Mouse (Mus musculus): Measurements from ENCODE around the gene Ccdc50. TPM values are rescaled to one million over a fixed set of nuclear protein-coding genes. Genes with fewer than 3 reads are reported as not detected.

Gene Ccdc50
- polyA plus RNA-seq, 1 experiment from 2014 or later, result 86.1 TPM

- H3K36me3 ChIP-seq (ENCODE audit: control insufficient read depth, insufficient read depth, low read length), result no peaks in the 10 kb centered on the region
- H3K27me3 ChIP-seq (ENCODE audit: control insufficient read depth, insufficient read depth, low read length), result no peaks in the 10 kb centered on the region
- ATAC-seq (ENCODE audit: low FRiP score, low TSS enrichment), result peak; percentile 7; the same call in 1 of the 2 replicates
- WGBS, result 27% methylated on average over 7 of the region's 7 CpGs
- peak overlapping the region; percentile 70 for H3K4me2 ChIP-seq (replicated peaks; ENCODE audit: low read depth, low read length)
- peak overlapping the region; percentile 90 for H3K4me3 ChIP-seq (ENCODE audit: low read length)
- no peaks in the 10 kb centered on the region for H3K9me3 ChIP-seq (ENCODE audit: control insufficient read depth, low read length)
- peak overlapping the region; percentile 95 for H3K27ac ChIP-seq (ENCODE audit: low read depth, low read length)
- peak overlapping the region; percentile 98 for H3K9ac ChIP-seq (ENCODE audit: low read depth, low read length)
- peaks cover 9% of the 10 kb centered on the region; the same call in 1 of the 2 replicates for H3K4me1 ChIP-seq (ENCODE audit: control insufficient read depth, insufficient read depth, low read length)
Observed at GRCm38 (mm10) chr16:27389534-27390282, 1.0 kb downstream of the Ccdc50 start.

DNA sequence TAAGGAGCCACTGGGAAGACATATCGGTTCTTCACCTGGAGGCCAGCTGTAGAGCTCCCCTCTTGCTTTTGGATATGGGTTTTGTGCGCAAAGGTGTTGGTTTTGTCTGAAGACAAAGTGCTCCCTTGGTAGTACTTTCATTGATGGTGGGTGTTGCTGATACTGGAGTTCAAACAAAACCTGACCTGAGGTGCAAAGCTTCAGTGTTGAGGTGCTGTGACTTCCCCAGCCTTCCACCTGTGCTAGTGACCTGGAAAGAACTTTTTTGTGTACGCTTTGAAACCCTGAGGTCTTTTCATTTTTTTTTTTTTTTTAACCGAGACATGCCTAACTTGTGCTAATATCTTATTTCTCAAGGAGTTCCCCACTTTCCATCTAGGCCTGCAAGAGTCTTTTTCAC lies 1.6 kb downstream of the Ccdc50 start:
- no peak overlapping the region for H3K9ac ChIP-seq (ENCODE audit: low read depth, low read length)
- H3K4me1 ChIP-seq (ENCODE audit: control insufficient read depth, insufficient read depth, low read length), result peaks cover 9% of the 10 kb centered on the region; the same call in 1 of the 2 replicates

DNA sequence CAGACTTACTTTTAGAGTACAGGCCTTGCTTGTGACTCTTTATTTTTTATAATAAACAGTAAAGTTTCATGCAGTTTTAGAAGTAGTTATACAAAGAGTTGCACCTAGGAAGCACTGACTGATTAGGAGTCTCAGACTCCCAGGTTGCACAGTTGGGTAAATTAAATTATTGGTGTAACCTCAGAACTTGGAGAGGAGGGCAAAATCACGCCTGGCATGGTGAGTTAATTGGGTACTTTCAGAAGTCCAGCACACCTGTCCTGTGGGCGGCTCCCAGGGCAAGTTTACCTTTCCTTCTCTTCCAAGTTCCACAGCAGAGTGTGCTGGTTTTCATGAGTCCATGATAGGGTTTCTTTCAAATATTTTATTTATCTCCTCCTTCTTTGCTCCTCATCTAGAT lies 3.2 kb downstream of the Ccdc50 start:
- Histone ChIP-seq H3K36me3 (ENCODE audit: control insufficient read depth, insufficient read depth, low read length) (no peaks in the 10 kb centered on the region), H3K4me2 (replicated peaks; ENCODE audit: low read depth, low read length) (no peak overlapping the region), H3K9ac (ENCODE audit: low read depth, low read length) (no peak overlapping the region), H3K4me3 (ENCODE audit: low read length) (no peak overlapping the region), H3K27ac (ENCODE audit: low read depth, low read length) (no peak overlapping the region), H3K27me3 (ENCODE audit: control insufficient read depth, insufficient read depth, low read length) (no peaks in the 10 kb centered on the region), H3K9me3 (ENCODE audit: control insufficient read depth, low read length) (no peaks in the 10 kb centered on the region), H3K4me1 (ENCODE audit: control insufficient read depth, insufficient read depth, low read length) (peaks cover 9% of the 10 kb centered on the region; the same call in 1 of the 2 replicates)
- ATAC-seq (ENCODE audit: low FRiP score, low TSS enrichment), result no peak
- WGBS, result 86% methylated on average over 2 of the region's 2 CpGs

More for the DNA sequence above, 1.6 kb downstream of the Ccdc50 start:
- Histone ChIP-seq H3K4me2 (replicated peaks; ENCODE audit: low read depth, low read length) (peak overlapping the region; percentile 70), H3K27me3 (ENCODE audit: control insufficient read depth, insufficient read depth, low read length) (no peaks in the 10 kb centered on the region), H3K4me3 (ENCODE audit: low read length) (peak overlapping the region; percentile 90; the same call in 1 of the 2 replicates), H3K9me3 (ENCODE audit: control insufficient read depth, low read length) (no peaks in the 10 kb centered on the region), H3K36me3 (ENCODE audit: control insufficient read depth, insufficient read depth, low read length) (no peaks in the 10 kb centered on the region), H3K27ac (ENCODE audit: low read depth, low read length) (no peak overlapping the region)
- no peak for ATAC-seq (ENCODE audit: low FRiP score, low TSS enrichment)
- WGBS, result 85% methylated on average over 4 of the region's 4 CpGs

DNA sequence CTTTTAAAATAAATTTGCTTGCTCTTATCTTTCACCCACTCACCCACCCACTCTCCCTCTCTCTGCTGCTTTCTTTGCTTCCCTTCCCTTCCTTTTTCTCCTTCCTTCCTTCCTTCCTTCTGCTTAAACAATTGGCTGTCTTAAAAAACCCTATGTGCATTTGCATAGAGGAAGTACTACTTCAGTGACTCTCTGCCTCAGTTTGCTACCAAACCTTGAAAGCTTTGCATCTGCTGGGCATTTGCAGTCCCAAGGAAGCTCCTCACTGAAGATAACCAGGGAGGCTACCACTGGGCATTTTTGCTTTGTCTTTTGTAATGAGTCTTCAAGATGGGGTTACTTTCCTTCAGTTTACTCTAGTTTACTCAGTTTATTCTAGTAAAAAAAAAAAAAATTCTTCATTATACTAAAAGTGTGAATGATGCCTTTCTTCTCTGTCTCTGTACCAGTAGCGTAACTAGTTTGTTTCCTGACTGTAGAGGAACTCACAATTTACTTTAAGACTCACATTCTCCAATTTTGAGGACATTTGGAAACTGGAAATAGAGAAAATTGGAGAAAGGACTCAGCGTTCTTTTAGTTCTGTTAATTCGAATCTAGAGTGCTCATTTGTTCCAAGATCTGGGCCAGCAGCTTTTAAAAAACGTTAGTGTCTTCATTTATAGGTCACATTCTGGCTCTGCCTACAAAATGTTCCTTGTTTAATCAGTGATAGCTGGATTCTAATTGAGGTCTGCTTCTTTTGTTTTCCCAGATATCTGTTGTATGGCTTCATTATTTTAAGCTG lies 6.8 kb downstream of the Ccdc50 start:
- no peak for ATAC-seq (ENCODE audit: low FRiP score, low TSS enrichment)
- Histone ChIP-seq H3K27ac (ENCODE audit: low read depth, low read length) (no peak overlapping the region), H3K9ac (ENCODE audit: low read depth, low read length) (no peak overlapping the region), H3K36me3 (ENCODE audit: control insufficient read depth, insufficient read depth, low read length) (no peaks in the 10 kb centered on the region), H3K9me3 (ENCODE audit: control insufficient read depth, low read length) (no peaks in the 10 kb centered on the region), H3K27me3 (ENCODE audit: control insufficient read depth, insufficient read depth, low read length) (no peaks in the 10 kb centered on the region), H3K4me1 (ENCODE audit: control insufficient read depth, insufficient read depth, low read length) (no peaks in the 10 kb centered on the region), H3K4me2 (replicated peaks; ENCODE audit: low read depth, low read length) (no peak overlapping the region), H3K4me3 (ENCODE audit: low read length) (no peak overlapping the region)
- 91% methylated on average over 4 of the region's 4 CpGs for WGBS

DNA sequence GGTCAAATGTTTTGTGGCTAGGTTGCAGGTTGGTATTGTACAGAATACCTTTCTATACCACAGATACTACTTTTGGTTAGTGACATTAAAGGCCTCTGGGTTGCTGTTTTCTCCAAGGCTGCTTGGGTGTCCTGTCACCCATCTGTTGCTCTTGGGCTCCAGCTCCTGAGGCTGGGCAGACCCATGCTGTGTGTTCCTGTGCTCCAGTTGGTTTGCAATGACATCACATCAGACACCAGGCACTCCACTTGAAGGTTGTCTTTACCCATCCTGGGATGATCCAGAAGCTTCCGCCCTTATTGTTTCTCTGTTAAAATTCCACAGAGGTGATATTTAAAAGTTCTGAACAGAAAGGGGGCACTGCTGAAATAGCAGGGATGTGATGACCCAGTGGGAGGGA lies 8.3 kb downstream of the Ccdc50 start:
- H3K4me1 ChIP-seq (ENCODE audit: control insufficient read depth, insufficient read depth, low read length), result 0 out of 2 replicates have a peak, but pooled peaks cover 5% of the 10 kb centered on the region
- H3K27ac ChIP-seq (ENCODE audit: low read depth, low read length), result no peak overlapping the region
- H3K9me3 ChIP-seq (ENCODE audit: control insufficient read depth, low read length), result no peaks in the 10 kb centered on the region
- ATAC-seq (ENCODE audit: low FRiP score, low TSS enrichment), result no peak
- H3K4me2 ChIP-seq (replicated peaks; ENCODE audit: low read depth, low read length), result no peak overlapping the region
- H3K27me3 ChIP-seq (ENCODE audit: control insufficient read depth, insufficient read depth, low read length), result no peaks in the 10 kb centered on the region
- H3K9ac ChIP-seq (ENCODE audit: low read depth, low read length), result no peak overlapping the region
- WGBS, result 100% methylated on average over 1 of the region's 1 CpGs
- no peak overlapping the region for H3K4me3 ChIP-seq (ENCODE audit: low read length)
- H3K36me3 ChIP-seq (ENCODE audit: control insufficient read depth, insufficient read depth, low read length), result no peaks in the 10 kb centered on the region

GRCm38 (mm10) chr16:27399026-27399718 lies 10.5 kb downstream of the Ccdc50 start:
- Histone ChIP-seq H3K4me1 (ENCODE audit: control insufficient read depth, insufficient read depth, low read length) (0 out of 2 replicates have a peak, but pooled peaks cover 5% of the 10 kb centered on the region), H3K9me3 (ENCODE audit: control insufficient read depth, low read length) (no peaks in the 10 kb centered on the region), H3K9ac (ENCODE audit: low read depth, low read length) (no peak overlapping the region), H3K27ac (ENCODE audit: low read depth, low read length) (no peak overlapping the region), H3K36me3 (ENCODE audit: control insufficient read depth, insufficient read depth, low read length) (no peaks in the 10 kb centered on the region), H3K4me3 (ENCODE audit: low read length) (no peak overlapping the region), H3K4me2 (replicated peaks; ENCODE audit: low read depth, low read length) (no peak overlapping the region), H3K27me3 (ENCODE audit: control insufficient read depth, insufficient read depth, low read length) (no peaks in the 10 kb centered on the region)
- WGBS, result 94% methylated on average over 3 of the region's 3 CpGs
- ATAC-seq (ENCODE audit: low FRiP score, low TSS enrichment), result no peak

DNA sequence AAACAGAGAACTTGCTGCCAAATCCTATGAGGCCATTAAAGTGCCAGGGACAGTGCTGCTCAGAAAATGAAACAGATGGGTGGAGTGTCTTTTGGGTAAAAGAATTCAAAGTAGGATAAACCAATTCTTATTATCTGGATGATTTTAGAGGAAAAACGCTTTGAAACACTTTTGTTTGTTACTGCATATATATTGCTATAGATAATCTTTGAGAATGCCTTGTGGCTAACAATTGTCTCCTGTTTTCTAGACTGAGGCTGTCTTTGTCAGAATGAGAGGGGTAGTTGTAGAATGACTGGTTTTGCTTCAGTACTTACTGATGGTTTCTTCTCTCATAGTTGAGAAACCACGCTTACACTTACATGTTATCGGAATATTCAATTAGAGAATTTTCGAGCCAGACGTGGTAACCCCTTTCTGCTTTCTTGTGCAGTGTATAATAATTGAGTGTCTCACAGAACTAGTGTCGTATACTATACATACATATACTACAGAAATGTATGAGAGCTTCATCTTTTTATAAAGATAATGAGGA lies 11.1 kb downstream of the Ccdc50 start:
- no peak overlapping the region for H3K4me2 ChIP-seq (replicated peaks; ENCODE audit: low read depth, low read length)
- H3K27ac ChIP-seq (ENCODE audit: low read depth, low read length), result no peak overlapping the region
- 90% methylated on average over 6 of the region's 6 CpGs for WGBS
- H3K9me3 ChIP-seq (ENCODE audit: control insufficient read depth, low read length), result no peaks in the 10 kb centered on the region
- H3K4me3 ChIP-seq (ENCODE audit: low read length), result no peak overlapping the region
- H3K36me3 ChIP-seq (ENCODE audit: control insufficient read depth, insufficient read depth, low read length), result no peaks in the 10 kb centered on the region
- H3K9ac ChIP-seq (ENCODE audit: low read depth, low read length), result no peak overlapping the region
- 0 out of 2 replicates have a peak, but pooled peaks cover 5% of the 10 kb centered on the region for H3K4me1 ChIP-seq (ENCODE audit: control insufficient read depth, insufficient read depth, low read length)
- no peaks in the 10 kb centered on the region for H3K27me3 ChIP-seq (ENCODE audit: control insufficient read depth, insufficient read depth, low read length)
- no peak for ATAC-seq (ENCODE audit: low FRiP score, low TSS enrichment)

DNA sequence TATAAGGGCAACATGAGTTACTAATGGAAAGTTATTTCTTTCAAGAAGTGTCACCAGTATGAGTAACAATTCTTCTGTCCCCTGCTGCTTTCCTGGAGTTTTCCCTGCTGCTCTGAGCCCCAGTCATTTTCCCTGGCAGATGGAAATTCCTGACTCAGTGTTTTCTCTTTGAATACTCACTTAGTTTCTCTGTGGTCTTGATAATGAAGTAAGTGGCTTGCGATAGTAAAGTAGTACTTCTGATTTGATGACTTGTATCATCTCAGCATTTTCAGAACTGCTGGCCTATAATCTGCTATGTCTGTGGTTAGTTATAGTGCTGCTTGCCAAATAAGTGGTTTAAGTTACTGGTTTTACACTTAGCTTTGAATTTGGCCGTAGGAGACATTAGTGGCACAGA lies 12.9 kb downstream of the Ccdc50 start:
- Histone ChIP-seq H3K27me3 (ENCODE audit: control insufficient read depth, insufficient read depth, low read length) (no peaks in the 10 kb centered on the region), H3K4me1 (ENCODE audit: control insufficient read depth, insufficient read depth, low read length) (0 out of 2 replicates have a peak, but pooled peaks cover 5% of the 10 kb centered on the region), H3K9me3 (ENCODE audit: control insufficient read depth, low read length) (no peaks in the 10 kb centered on the region), H3K36me3 (ENCODE audit: control insufficient read depth, insufficient read depth, low read length) (peaks cover 9% of the 10 kb centered on the region; the same call in 1 of the 2 replicates), H3K4me2 (replicated peaks; ENCODE audit: low read depth, low read length) (no peak overlapping the region), H3K4me3 (ENCODE audit: low read length) (no peak overlapping the region), H3K9ac (ENCODE audit: low read depth, low read length) (no peak overlapping the region), H3K27ac (ENCODE audit: low read depth, low read length) (no peak overlapping the region)
- 91% methylated on average over 2 of the region's 2 CpGs for WGBS
- no peak for ATAC-seq (ENCODE audit: low FRiP score, low TSS enrichment)
